Mouse (Mus musculus) ES-Bruce4 (cell line): ENCODE results near the gene Dvl1. TPM values are rescaled to one million over a fixed set of nuclear protein-coding genes. Genes with fewer than 3 reads are reported as not detected.

Experiments used
- H3K27ac ChIP-seq: 2 replicates; pipeline ENCODE4 v1.5.1; 2012; ENCODE audit warnings: low read length, inconsistent platforms; ENCODE audit not compliant: insufficient read depth
- H3K27me3 ChIP-seq: 2 replicates; pipeline ENCODE4 v1.6.1; 2012; ENCODE audit warnings: mild to moderate bottlenecking, low read length, inconsistent platforms; ENCODE audit not compliant: control insufficient read depth, poor library complexity, insufficient read depth, severe bottlenecking
- H3K36me3 ChIP-seq: 2 replicates; pipeline ENCODE4 v1.6.1; 2012; ENCODE audit warnings: inconsistent platforms, mild to moderate bottlenecking, low read length, moderate library complexity; ENCODE audit not compliant: control insufficient read depth, poor library complexity, insufficient read depth, severe bottlenecking
- H3K4me1 ChIP-seq: one replicate; pipeline ENCODE4 v1.8.1; 2011; ENCODE audit warnings: low read length; ENCODE audit not compliant: control insufficient read depth, insufficient read depth
- H3K4me3 ChIP-seq: 2 replicates; pipeline ENCODE4 v1.5.1; 2011; ENCODE audit warnings: low read depth, mild to moderate bottlenecking, low read length
- H3K9ac ChIP-seq: 2 replicates; pipeline ENCODE4 v1.6.1; 2012; ENCODE audit warnings: low read depth, mild to moderate bottlenecking, inconsistent platforms; ENCODE audit not compliant: poor library complexity, severe bottlenecking
- H3K9me3 ChIP-seq: replicated peaks from 2 replicates; pipeline ENCODE4 v1.6.1; 2012; ENCODE audit warnings: mild to moderate bottlenecking, low read length, inconsistent platforms; ENCODE audit not compliant: control insufficient read depth, poor library complexity, insufficient read depth, severe bottlenecking
- CTCF ChIP-seq: IDR thresholded peaks from one replicate; pipeline ENCODE4 v1.8.1; 2011; ENCODE audit warnings: low read depth, low read length
- EP300 ChIP-seq: IDR thresholded peaks from 2 replicates; pipeline ENCODE4 v1.6.1; 2011; ENCODE audit warnings: low read depth, low read length; ENCODE audit not compliant: insufficient read depth
- POLR2A ChIP-seq: IDR thresholded peaks from one replicate; pipeline ENCODE4 v1.8.1; 2011; ENCODE audit warnings: low read length; ENCODE audit not compliant: insufficient read depth
- polyA plus RNA-seq: library from polyadenylated mRNA; stranded (reverse); fragments of >200 nt; gene quantifications from 2 replicates; pipeline ENCODE4 v1.2.4, GENCODE M21; 2011; ENCODE audit warnings: low read depth; ENCODE audit not compliant: missing spikeins, insufficient read depth, insufficient read length

The Dvl1 gene
- polyA plus RNA-seq, 1 experiment, result 15.2 TPM

DNA sequence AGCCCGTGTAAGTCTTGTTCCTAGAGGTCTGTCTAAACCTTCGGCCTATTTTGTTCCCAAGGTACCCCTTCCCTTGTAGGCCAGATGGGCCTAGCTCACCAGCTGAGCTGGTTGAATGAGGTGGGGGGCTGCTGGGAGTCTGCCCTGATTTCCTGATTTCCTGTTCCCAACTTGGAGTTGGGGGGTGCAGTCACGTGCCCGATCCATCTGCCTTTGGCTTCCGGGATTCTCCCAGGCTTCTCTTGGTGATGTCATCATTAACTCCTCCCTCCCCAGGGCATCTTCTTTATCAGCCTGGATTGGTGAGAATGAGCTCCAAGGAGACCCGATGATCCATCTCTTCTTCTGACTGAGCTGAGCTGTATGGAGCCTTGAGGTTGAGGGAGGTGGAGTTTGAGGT, 48.0 kb downstream of the Dvl1 start:
- Histone ChIP-seq H3K9ac (no peak overlapping the region), H3K27ac (no peak overlapping the region), H3K9me3 (no peaks in the 10 kb centered on the region), H3K36me3 (no peaks in the 10 kb centered on the region), H3K27me3 (no peaks in the 10 kb centered on the region), H3K4me3 (0 out of 2 replicates have a peak overlapping the region, but pooled peaks have one; percentile 14), H3K4me1 (no peaks in the 10 kb centered on the region)
- TF ChIP-seq CTCF, result no peak
- no peak for TF ChIP-seq POLR2A
- no peak for TF ChIP-seq EP300

DNA sequence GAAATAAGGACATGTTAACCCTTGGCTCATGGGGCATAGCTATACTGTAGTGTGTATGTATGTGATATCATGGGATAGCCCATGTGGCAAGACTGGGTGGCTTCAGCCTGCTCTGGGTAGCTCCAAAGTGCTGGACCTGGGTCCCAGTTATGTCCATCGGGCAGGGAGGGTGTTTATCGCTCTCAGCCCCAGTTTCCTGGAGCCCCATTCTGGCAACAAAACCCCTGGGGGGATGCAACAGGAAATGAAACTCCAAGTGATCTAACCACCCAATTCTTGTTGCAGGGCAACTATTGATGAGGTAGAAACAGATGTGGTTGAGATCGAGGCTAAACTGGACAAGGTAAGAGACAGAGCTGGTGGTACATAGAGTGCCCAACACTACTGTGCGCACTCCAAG, 48.6 kb downstream of the Dvl1 start:
- H3K36me3 ChIP-seq, result no peaks in the 10 kb centered on the region
- no peak for TF ChIP-seq EP300
- H3K9ac ChIP-seq, result no peak overlapping the region
- no peak overlapping the region for H3K27ac ChIP-seq
- no peaks in the 10 kb centered on the region for H3K9me3 ChIP-seq
- H3K4me3 ChIP-seq, result no peak overlapping the region
- no peaks in the 10 kb centered on the region for H3K4me1 ChIP-seq
- H3K27me3 ChIP-seq, result no peaks in the 10 kb centered on the region

DNA sequence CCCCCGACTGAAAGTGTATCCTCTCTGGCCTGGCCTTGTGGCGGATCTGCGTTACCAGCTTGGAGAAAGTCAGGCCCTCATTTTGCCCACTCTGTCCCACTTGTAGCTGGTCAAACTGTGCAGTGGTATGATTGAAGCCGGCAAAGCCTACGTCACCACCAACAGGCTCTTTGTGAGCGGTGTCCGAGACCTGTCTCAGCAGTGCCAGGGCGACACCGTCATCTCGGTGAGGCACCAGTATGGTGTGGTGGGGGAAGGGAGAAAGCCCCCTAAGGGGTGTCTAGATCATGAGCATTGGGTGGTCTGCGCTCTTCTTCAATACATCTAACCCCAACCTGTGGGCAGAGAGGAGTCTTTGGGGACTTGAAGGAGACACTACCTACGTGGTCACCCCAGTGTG, 49.3 kb downstream of the Dvl1 start:
- Histone ChIP-seq H3K27ac (no peak overlapping the region), H3K4me1 (no peaks in the 10 kb centered on the region), H3K27me3 (no peaks in the 10 kb centered on the region), H3K4me3 (no peak overlapping the region), H3K9ac (no peak overlapping the region), H3K36me3 (no peaks in the 10 kb centered on the region), H3K9me3 (no peaks in the 10 kb centered on the region)
- no peak for TF ChIP-seq POLR2A

DNA sequence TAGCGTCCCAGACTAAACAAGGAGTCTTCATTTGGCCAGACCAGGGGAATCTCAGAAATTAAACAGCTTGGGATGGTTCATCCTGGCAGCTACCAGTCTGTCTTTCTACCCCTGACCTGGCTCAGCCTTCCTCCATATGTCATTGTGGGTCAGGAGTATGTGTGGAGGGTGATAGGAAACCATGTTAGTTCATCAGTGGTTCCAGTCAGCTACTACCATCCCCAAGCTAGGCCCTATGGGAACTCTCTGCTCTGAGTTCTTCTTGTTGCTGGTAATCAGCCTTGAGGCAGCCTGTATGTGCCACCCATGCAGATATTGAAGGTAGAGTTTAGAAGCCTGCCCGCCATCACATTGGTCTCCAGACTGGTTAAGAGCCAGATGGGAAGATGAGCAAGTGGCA, 51.1 kb downstream of the Dvl1 start:
- H3K9ac ChIP-seq, result no peak overlapping the region
- no peak overlapping the region for H3K27ac ChIP-seq
- no peaks in the 10 kb centered on the region for H3K9me3 ChIP-seq
- no peaks in the 10 kb centered on the region for H3K27me3 ChIP-seq
- no peaks in the 10 kb centered on the region for H3K36me3 ChIP-seq
- TF ChIP-seq CTCF (no peak), EP300 (no peak), POLR2A (no peak)
- no peak overlapping the region for H3K4me3 ChIP-seq
- H3K4me1 ChIP-seq, result no peaks in the 10 kb centered on the region

DNA sequence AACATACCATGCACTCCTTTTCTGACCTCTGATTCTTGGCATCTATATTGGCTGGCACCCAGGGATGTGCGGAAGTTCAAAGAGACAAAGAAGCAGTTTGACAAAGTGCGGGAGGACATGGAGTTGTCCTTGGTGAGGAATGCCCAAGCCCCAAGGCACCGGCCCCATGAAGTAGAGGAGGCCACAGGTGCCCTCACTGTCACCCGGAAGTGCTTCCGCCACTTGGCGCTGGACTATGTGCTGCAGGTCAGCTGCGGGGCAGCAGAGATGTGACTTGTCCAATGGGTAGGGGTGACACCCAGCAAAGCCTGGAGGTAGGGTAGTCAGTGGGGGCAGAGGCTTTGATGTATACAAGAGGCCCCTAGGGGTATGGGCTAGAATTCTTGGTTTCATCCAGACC, 52.2 kb downstream of the Dvl1 start:
- H3K4me3 ChIP-seq, result no peak overlapping the region
- H3K27me3 ChIP-seq, result no peaks in the 10 kb centered on the region
- TF ChIP-seq POLR2A, result no peak
- TF ChIP-seq EP300, result no peak
- no peak for TF ChIP-seq CTCF
- H3K36me3 ChIP-seq, result no peaks in the 10 kb centered on the region
- H3K9me3 ChIP-seq, result no peaks in the 10 kb centered on the region
- H3K27ac ChIP-seq, result no peak overlapping the region
- H3K4me1 ChIP-seq, result no peaks in the 10 kb centered on the region
- no peak overlapping the region for H3K9ac ChIP-seq

DNA sequence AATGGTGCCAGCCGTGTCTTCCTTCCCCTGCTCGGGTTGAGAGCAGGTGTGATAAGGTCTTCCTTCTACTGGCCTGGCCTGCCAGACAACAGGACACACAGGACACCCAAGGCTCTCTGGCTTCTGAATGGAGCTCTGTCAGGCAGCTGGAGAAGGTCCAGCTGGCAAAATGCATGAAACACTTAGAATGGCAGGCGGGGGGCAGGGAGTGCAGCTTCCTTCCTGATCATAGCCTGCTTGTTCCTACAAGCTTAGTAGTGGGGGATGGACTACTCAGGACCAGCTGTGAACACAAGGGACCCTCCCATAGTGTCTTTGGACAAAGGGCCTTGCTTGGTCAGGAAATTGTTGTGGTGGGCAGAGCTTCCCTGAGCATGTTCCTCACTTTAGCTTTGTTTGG, 54.0 kb downstream of the Dvl1 start:
- Histone ChIP-seq H3K4me1 (no peaks in the 10 kb centered on the region), H3K36me3 (no peaks in the 10 kb centered on the region), H3K27ac (no peak overlapping the region), H3K9ac (no peak overlapping the region), H3K4me3 (no peak overlapping the region), H3K9me3 (no peaks in the 10 kb centered on the region), H3K27me3 (no peaks in the 10 kb centered on the region)
- TF ChIP-seq EP300 (no peak), CTCF (no peak), POLR2A (no peak)

DNA sequence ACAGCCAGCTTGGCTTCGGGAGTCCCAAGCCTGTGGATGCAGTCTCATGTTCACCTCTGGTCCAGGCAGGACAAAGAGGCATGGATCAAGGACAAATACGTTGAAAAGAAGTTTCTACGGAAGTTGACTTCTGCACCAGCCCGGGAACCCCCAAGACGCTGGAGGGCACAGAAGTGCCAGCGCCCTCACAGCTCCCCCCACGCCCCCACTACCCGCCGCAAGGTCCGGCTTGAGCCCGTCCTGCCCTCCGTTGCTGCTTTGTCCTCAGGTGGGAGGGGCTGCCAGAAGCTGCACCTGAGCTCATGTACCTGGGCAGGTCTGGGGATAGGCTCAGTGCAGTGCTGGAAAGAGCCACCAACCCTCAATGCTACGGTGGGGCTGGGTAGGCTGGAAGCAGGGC, 56.0 kb downstream of the Dvl1 start:
- no peaks in the 10 kb centered on the region for H3K9me3 ChIP-seq
- no peak overlapping the region for H3K4me3 ChIP-seq
- no peak overlapping the region for H3K9ac ChIP-seq
- H3K27ac ChIP-seq, result no peak overlapping the region
- no peaks in the 10 kb centered on the region for H3K36me3 ChIP-seq
- H3K4me1 ChIP-seq, result no peaks in the 10 kb centered on the region
- TF ChIP-seq EP300 (no peak), CTCF (no peak)
- H3K27me3 ChIP-seq, result no peaks in the 10 kb centered on the region
